8 mouse cellular contexts compared by ENCODE assay signal in genomic region chr12:69196444-69197377, GRCm38 (mm10). TPM values are rescaled to one million over a fixed set of nuclear protein-coding genes. Genes with fewer than 3 reads are reported as not detected.
DNase-seq lines count a peak whose midpoint lies in the region; ATAC-seq and TF ChIP-seq lines count a peak whose summit lies in the region.

Gene Gm49383 (minus strand): TSS chr12:69197104.

- H3K27ac ChIP-seq in heart, embryonic 11.5 days (ENCODE audit: low read depth, low read length), result peak within 1 kb of the TSS; percentile 81
- peak within 1 kb of the TSS; percentile 94 for H3K27ac ChIP-seq in kidney, embryonic 15.5 days
- peak within 1 kb of the TSS; percentile 67 for H3K27ac ChIP-seq in liver, embryonic 14.5 days
- H3K27ac ChIP-seq in stomach, embryonic 15.5 days, result peak within 1 kb of the TSS; percentile 85

- no peaks in the 10 kb centered on the region for H3K9me3 ChIP-seq in heart, embryonic 11.5 days (replicated peaks; ENCODE audit: control insufficient read depth, low read length)
- no peaks in the 10 kb centered on the region for H3K9me3 ChIP-seq in kidney, embryonic 15.5 days (replicated peaks)
- H3K9me3 ChIP-seq in liver, embryonic 14.5 days (ENCODE audit: control insufficient read depth, low read length), result no peaks in the 10 kb centered on the region
- no peaks in the 10 kb centered on the region for H3K9me3 ChIP-seq in stomach, embryonic 15.5 days

- peak within 1 kb of the TSS; percentile 97 for H3K4me3 ChIP-seq in heart, embryonic 11.5 days (ENCODE audit: low read depth, low read length)
- peak within 1 kb of the TSS; percentile 94 for H3K4me3 ChIP-seq in kidney, embryonic 15.5 days (replicated peaks)
- peak within 1 kb of the TSS; percentile 83 to 95 for H3K4me3 ChIP-seq in liver, embryonic 14.5 days (ENCODE audit: insufficient read depth in 1 of 2, low read depth in 2 of 2, low read length in 2 of 2)
- H3K4me3 ChIP-seq in stomach, embryonic 15.5 days (replicated peaks), result peak within 1 kb of the TSS; percentile 91

- H3K36me3 ChIP-seq in heart, embryonic 11.5 days (ENCODE audit: control insufficient read depth, insufficient read depth, low read length), result peaks cover 6% of the 10 kb centered on the region; the same call in 1 of the 2 replicates
- peaks cover 30% of the 10 kb centered on the region for H3K36me3 ChIP-seq in kidney, embryonic 15.5 days
- peaks cover 24% of the 10 kb centered on the region for H3K36me3 ChIP-seq in liver, embryonic 14.5 days (replicated peaks; ENCODE audit: control insufficient read depth, insufficient read depth, low read depth)
- H3K36me3 ChIP-seq in stomach, embryonic 15.5 days, result peaks cover 8% of the 10 kb centered on the region; the same call in 1 of the 2 replicates

- H3K27me3 ChIP-seq in heart, embryonic 11.5 days (ENCODE audit: control insufficient read depth, insufficient read depth, low read length), result no peaks in the 10 kb centered on the region
- H3K27me3 ChIP-seq in kidney, embryonic 15.5 days, result no peaks in the 10 kb centered on the region
- H3K27me3 ChIP-seq in liver, embryonic 14.5 days (ENCODE audit: control insufficient read depth, insufficient read depth, low read length), result no peaks in the 10 kb centered on the region
- no peaks in the 10 kb centered on the region for H3K27me3 ChIP-seq in stomach, embryonic 15.5 days (replicated peaks)

- peak within 1 kb of the TSS; percentile 99 for H3K4me2 ChIP-seq in heart, embryonic 11.5 days
- H3K4me2 ChIP-seq in kidney, embryonic 15.5 days, result peak within 1 kb of the TSS; percentile 92
- peak within 1 kb of the TSS; percentile 99 for H3K4me2 ChIP-seq in liver, embryonic 14.5 days (ENCODE audit: low read depth)
- peak within 1 kb of the TSS; percentile 95 for H3K4me2 ChIP-seq in stomach, embryonic 15.5 days

- no peak for TF ChIP-seq CTCF in liver, embryonic 14.5 days (IDR thresholded peaks at IDR 0.05; ENCODE audit: low read depth)

- WGBS in heart, embryonic 11.5 days (ENCODE audit: insufficient replicate concordance), result under 1% methylated on average over 75 of the region's 75 CpGs
- WGBS in kidney, embryonic 15.5 days, result under 1% methylated on average over 75 of the region's 75 CpGs
- WGBS in liver, embryonic 14.5 days (ENCODE audit: insufficient replicate concordance), result under 1% methylated on average over 75 of the region's 75 CpGs
- WGBS in stomach, embryonic 15.5 days, result under 1% methylated on average over 75 of the region's 75 CpGs

- peaks cover 14% of the 10 kb centered on the region for H3K4me1 ChIP-seq in heart, embryonic 11.5 days (ENCODE audit: control insufficient read depth, insufficient read depth, low read length)
- peaks cover 22% of the 10 kb centered on the region for H3K4me1 ChIP-seq in kidney, embryonic 15.5 days
- peaks cover 6 to 7% of the 10 kb centered on the region in 2 experiments; a peak in 3 of 4 replicates for H3K4me1 ChIP-seq in liver, embryonic 14.5 days (replicated peaks; ENCODE audit: control insufficient read depth in 2 of 2, insufficient read depth in 2 of 2, low read length in 1 of 2)
- peaks cover 18% of the 10 kb centered on the region for H3K4me1 ChIP-seq in stomach, embryonic 15.5 days

- peak; percentile 78 for DNase-seq in CD4-positive, CD25-positive, alpha-beta regulatory T cell, adult 2 months (ENCODE audit: low read depth, low spot score)
- peak; percentile 92 for DNase-seq in brain, adult 2 months (ENCODE audit: low read depth, low spot score)
- peak; percentile 59 to 62 (median 60) for DNase-seq in liver, embryonic 14.5 days (ENCODE audit: low read depth in 3 of 3, low spot score in 3 of 3)
- DNase-seq in neural tube, embryonic 10.5 days (ENCODE audit: extremely low spot score, low spot score), result peak; percentile 78

- no peak for TF ChIP-seq EP300 in liver, embryonic 14.5 days (IDR thresholded peaks at IDR 0.05; ENCODE audit: low read depth)

- H3K9ac ChIP-seq in heart, embryonic 11.5 days (ENCODE audit: low read depth, low read length), result peak within 1 kb of the TSS; percentile 93
- H3K9ac ChIP-seq in kidney, embryonic 15.5 days, result peak within 1 kb of the TSS; percentile 80
- peak within 1 kb of the TSS; percentile 70 for H3K9ac ChIP-seq in liver, embryonic 14.5 days (replicated peaks)
- H3K9ac ChIP-seq in stomach, embryonic 15.5 days, result peak within 1 kb of the TSS; percentile 83

- peak; percentile 67 for ATAC-seq in erythroblast, adult 5-6 weeks (replicated peaks; ENCODE audit: low FRiP score, poor library complexity, severe bottlenecking)
- peak; percentile 72 for ATAC-seq in heart, embryonic 11.5 days (replicated peaks; ENCODE audit: insufficient number of reproducible peaks, low FRiP score, low TSS enrichment)
- peak; percentile 76 for ATAC-seq in kidney, embryonic 15.5 days (replicated peaks; ENCODE audit: low FRiP score)
- ATAC-seq in liver, embryonic 14.5 days (ENCODE audit: insufficient read depth), result peak; percentile 71
- ATAC-seq in stomach, embryonic 15.5 days (ENCODE audit: insufficient read depth, low FRiP score, low read depth), result peak; percentile 53; the same call in 1 of the 2 replicates

RNA-seq across cellular contexts. Expression of gene Gm49383, which starts in this region (rescaled TPM):
- not detected in 2 replicates for total RNA-seq in erythroblast, adult 5-6 weeks (2015; ENCODE audit: low replicate concordance)
- total RNA-seq in erythroblast, adult 5-6 weeks (2017; ENCODE audit: low replicate concordance), result 8.1 and 14.4 TPM in 2 replicates
- polyA plus RNA-seq in heart, embryonic 11.5 days (2014; fragmentation: Nextera tagmentation; extraction: Ambion mirVana), result 19.0 and 20.9 TPM in 2 replicates
- 33.1 and 33.6 TPM in 2 replicates for polyA plus RNA-seq in kidney, embryonic 15.5 days (2015; fragmentation: Nextera tagmentation; extraction: Ambion mirVana)
- polyA plus RNA-seq in liver, embryonic 14.5 days (2012; rRNA removed), result 4.9 TPM in 2 replicates
- 15.7 and 19.1 TPM in 2 replicates for polyA plus RNA-seq in liver, embryonic 14.5 days (2014; fragmentation: Nextera tagmentation; extraction: Ambion mirVana)
- polyA plus RNA-seq in stomach, embryonic 15.5 days (2015; fragmentation: Nextera tagmentation; extraction: Ambion mirVana), result 26.4 and 28.3 TPM in 2 replicates

Comparison
In these comparisons a context has a peak if more than half of its experiments do, and no peak if none do; other contexts are left out.
1. Peak in every context shown above with its lines: DNase-seq, ATAC-seq, H3K4me3 ChIP-seq and H3K27ac ChIP-seq.